Mouse (Mus musculus) heart, embryonic 16.5 days (tissue): Measurements from ENCODE around the gene Tbxa2r. TPM values are rescaled to one million over a fixed set of nuclear protein-coding genes. Genes with fewer than 3 reads are reported as not detected.

ENCODE experiments used
- ATAC-seq: fragments of 200-750 bp; cut with Nextera tagmentation; replicated peaks from 2 replicates; pipeline ENCODE4 v1.8.0; 2017; ENCODE audit warnings: moderate number of reproducible peaks; ENCODE audit not compliant: insufficient read depth, low FRiP score; ENCODE audit errors: extremely low read depth
- H3K27ac ChIP-seq: fragments of 300-500 bp; sonication (generic); 2 replicates; pipeline ENCODE4 v1.5.1; 2014; ENCODE audit warnings: mild to moderate bottlenecking, low read length, control low read depth, moderate library complexity
- H3K27me3 ChIP-seq: fragments of 300-500 bp; sonication (generic); 2 replicates; pipeline ENCODE4 v1.6.1; 2014; ENCODE audit warnings: low read length, mixed read lengths; ENCODE audit not compliant: control insufficient read depth, insufficient read depth
- H3K36me3 ChIP-seq: fragments of 300-500 bp; sonication (generic); 2 replicates; pipeline ENCODE4 v1.6.1; 2014; ENCODE audit not compliant: control insufficient read depth, insufficient read depth
- H3K4me1 ChIP-seq: fragments of 300-500 bp; sonication (generic); 2 replicates; pipeline ENCODE4 v1.6.1; 2014; ENCODE audit warnings: low read length, mixed read lengths; ENCODE audit not compliant: control insufficient read depth, insufficient read depth
- H3K4me2 ChIP-seq: fragments of 300-500 bp; sonication (generic); 2 replicates; pipeline ENCODE4 v1.6.1; 2014; ENCODE audit warnings: low read depth, mild to moderate bottlenecking, control low read depth, low read length
- H3K4me3 ChIP-seq: fragments of 300-500 bp; sonication (generic); 2 replicates; pipeline ENCODE4 v1.5.1; 2014; ENCODE audit warnings: mild to moderate bottlenecking, control low read depth, low read length
- H3K9ac ChIP-seq: fragments of 300-500 bp; sonication (generic); 2 replicates; pipeline ENCODE4 v1.6.1; 2014; ENCODE audit warnings: low read length, control low read depth
- H3K9me3 ChIP-seq: fragments of 300-500 bp; sonication (generic); replicated peaks from 2 replicates; pipeline ENCODE4 v1.6.1; 2016; ENCODE audit warnings: low read length; ENCODE audit not compliant: control insufficient read depth
- WGBS: fragments of 180-500 bp; shearing (Covaris S2); extraction: QIAGEN DNeasy Blood & Tissue Kit; methylation state at CpG from one replicate; pipeline ENCODE4 v1.1.7; 2014; 5-methylcytosine and 5-hydroxymethylcytosine counted together
- polyA plus RNA-seq: library from polyadenylated mRNA; unstranded; fragments of >200 nt; fragmentation: Nextera tagmentation; extraction: Ambion mirVana; gene quantifications from 2 replicates; pipeline ENCODE4 v1.2.1, GENCODE M21; 2015

The Tbxa2r gene
- polyA plus RNA-seq: 15.2 and 16.3 TPM in 2 replicates

GRCm38 (mm10) chr10:81328386-81328785 is at the start of gene Tbxa2r:
TSS of gene Tbxa2r (plus strand) at chr10:81328731.
- no peaks in the 10 kb centered on the region for H3K9me3 ChIP-seq
- peak; percentile 41 for ATAC-seq
- H3K27me3 ChIP-seq: no peaks in the 10 kb centered on the region
- peak within 1 kb of the TSS; percentile 35 for H3K4me3 ChIP-seq
- H3K9ac ChIP-seq: peak within 1 kb of the TSS; percentile 67
- H3K4me1 ChIP-seq: peaks cover 40% of the 10 kb centered on the region
- peaks cover 37% of the 10 kb centered on the region for H3K36me3 ChIP-seq
- peak within 1 kb of the TSS; percentile 54 for H3K4me2 ChIP-seq
- 2% methylated on average over 10 of the region's 10 CpGs for WGBS
- peak within 1 kb of the TSS; percentile 93 for H3K27ac ChIP-seq

- no peak for ATAC-seq
- Histone ChIP-seq H3K36me3 (no peaks in the 10 kb centered on the region), H3K4me1 (0 out of 2 replicates have a peak, but pooled peaks cover 2% of the 10 kb centered on the region), H3K27ac (no peak overlapping the region), H3K9ac (no peak overlapping the region), H3K4me3 (no peak overlapping the region), H3K27me3 (peaks cover 20% of the 10 kb centered on the region), H3K9me3 (no peaks in the 10 kb centered on the region), H3K4me2 (peak overlapping the region; percentile 19; the same call in 1 of the 2 replicates)
- WGBS: 26% methylated on average over 10 of the region's 10 CpGs
Measured at GRCm38 (mm10) chr10:81279496-81279895, 49.0 kb upstream of the Tbxa2r start.

- Histone ChIP-seq H3K36me3 (no peaks in the 10 kb centered on the region), H3K27me3 (peaks cover 34% of the 10 kb centered on the region), H3K9ac (no peak overlapping the region), H3K27ac (no peak overlapping the region), H3K9me3 (no peaks in the 10 kb centered on the region), H3K4me1 (peaks cover 11% of the 10 kb centered on the region), H3K4me3 (no peak overlapping the region), H3K4me2 (no peak overlapping the region)
- ATAC-seq: no peak
- 55% methylated on average over 6 of the region's 6 CpGs for WGBS
Measured at GRCm38 (mm10) chr10:81284189-81284588, 44.3 kb upstream of the Tbxa2r start.

GRCm38 (mm10) chr10:81284719-81285118 is 43.8 kb upstream of the Tbxa2r start:
- peaks cover 11% of the 10 kb centered on the region for H3K4me1 ChIP-seq
- H3K27me3 ChIP-seq: peaks cover 38% of the 10 kb centered on the region
- H3K36me3 ChIP-seq: no peaks in the 10 kb centered on the region
- ATAC-seq: no peak
- 10% methylated on average over 17 of the region's 17 CpGs for WGBS
- no peaks in the 10 kb centered on the region for H3K9me3 ChIP-seq
- H3K4me3 ChIP-seq: peak overlapping the region; percentile 62
- no peak overlapping the region for H3K9ac ChIP-seq
- H3K4me2 ChIP-seq: peak overlapping the region; percentile 92
- no peak overlapping the region for H3K27ac ChIP-seq

- WGBS: 2% methylated on average over 53 of the region's 54 CpGs
- Histone ChIP-seq H3K9ac (peak overlapping the region; percentile 76), H3K4me3 (peak overlapping the region; percentile 62), H3K27me3 (peaks cover 36% of the 10 kb centered on the region), H3K9me3 (no peaks in the 10 kb centered on the region), H3K27ac (no peak overlapping the region), H3K4me2 (peak overlapping the region; percentile 92), H3K36me3 (no peaks in the 10 kb centered on the region), H3K4me1 (peaks cover 16% of the 10 kb centered on the region)
- ATAC-seq: peak; percentile 68
Measured at GRCm38 (mm10) chr10:81285694-81286450, 42.7 kb upstream of the Tbxa2r start.

- Histone ChIP-seq H3K4me2 (no peak overlapping the region), H3K36me3 (no peaks in the 10 kb centered on the region), H3K27ac (no peak overlapping the region), H3K9ac (no peak overlapping the region), H3K4me1 (peaks cover 19% of the 10 kb centered on the region), H3K27me3 (peaks cover 33% of the 10 kb centered on the region), H3K4me3 (no peak overlapping the region), H3K9me3 (no peaks in the 10 kb centered on the region)
- no peak for ATAC-seq
- 43% methylated on average over 6 of the region's 6 CpGs for WGBS
Measured at GRCm38 (mm10) chr10:81286586-81286985, 41.9 kb upstream of the Tbxa2r start.

GRCm38 (mm10) chr10:81287513-81288157 is 40.9 kb upstream of the Tbxa2r start:
- H3K36me3 ChIP-seq: no peaks in the 10 kb centered on the region
- 58% methylated on average over 8 of the region's 8 CpGs for WGBS
- H3K4me2 ChIP-seq: no peak overlapping the region
- no peak for ATAC-seq
- peaks cover 33% of the 10 kb centered on the region for H3K27me3 ChIP-seq
- no peak overlapping the region for H3K4me3 ChIP-seq
- no peak overlapping the region for H3K9ac ChIP-seq
- peaks cover 21% of the 10 kb centered on the region for H3K4me1 ChIP-seq
- no peak overlapping the region for H3K27ac ChIP-seq
- no peaks in the 10 kb centered on the region for H3K9me3 ChIP-seq

- no peak for ATAC-seq
- Histone ChIP-seq H3K4me2 (no peak overlapping the region), H3K36me3 (no peaks in the 10 kb centered on the region), H3K4me3 (no peak overlapping the region), H3K9ac (no peak overlapping the region), H3K9me3 (no peaks in the 10 kb centered on the region), H3K27me3 (peaks cover 29% of the 10 kb centered on the region), H3K27ac (no peak overlapping the region), H3K4me1 (peaks cover 23% of the 10 kb centered on the region)
- 29% methylated on average over 6 of the region's 6 CpGs for WGBS
Measured at GRCm38 (mm10) chr10:81288601-81289000, 39.9 kb upstream of the Tbxa2r start.

- Histone ChIP-seq H3K27me3 (peaks cover 23% of the 10 kb centered on the region), H3K27ac (no peak overlapping the region), H3K36me3 (no peaks in the 10 kb centered on the region), H3K4me2 (peak overlapping the region; percentile 20; the same call in 1 of the 2 replicates), H3K9ac (no peak overlapping the region), H3K4me1 (peaks cover 29% of the 10 kb centered on the region), H3K9me3 (no peaks in the 10 kb centered on the region), H3K4me3 (no peak overlapping the region)
- WGBS: 4% methylated on average over 7 of the region's 7 CpGs
- no peak for ATAC-seq
Measured at GRCm38 (mm10) chr10:81289278-81289677, 39.3 kb upstream of the Tbxa2r start.
